Mouse (Mus musculus): ENCODE measurements around the gene Gstcd.

DNA sequence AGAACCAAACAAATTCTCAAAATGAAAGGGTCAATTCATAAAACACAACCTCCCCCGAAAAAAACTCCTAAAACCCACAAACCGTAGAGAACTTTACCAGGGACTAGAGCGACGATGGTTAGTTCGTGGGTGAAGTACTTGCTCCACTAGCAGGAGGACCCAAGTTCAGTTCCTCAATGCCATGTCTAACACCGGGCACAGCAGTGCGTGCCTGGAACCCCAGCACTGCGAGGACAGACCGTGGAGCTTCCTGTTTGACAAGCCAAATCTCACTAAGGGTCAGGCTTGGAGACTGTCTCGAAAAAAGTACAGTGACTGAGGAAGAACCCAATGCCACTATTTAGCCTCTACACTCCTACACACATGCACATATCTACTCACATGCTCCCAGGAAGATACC lies 16.3 kb downstream of the Gstcd start:
- TF ChIP-seq CTCF (IDR thresholded peaks at IDR 0.05; ENCODE audit: low read depth) = no peak
- TF ChIP-seq EP300 (IDR thresholded peaks at IDR 0.05; ENCODE audit: low read depth) = no peak

Measured in heart, postnatal 0 days (tissue).